Mouse (Mus musculus): Measurements from ENCODE around the gene Ehf.

The Ehf gene

GRCm38 (mm10) chr2:103303132-103303531, at the start of gene Ehf:
Ehf (minus strand) TSS chr2:103303278.
- peak; percentile 62 for DNase-seq

- peak; percentile 80 for DNase-seq
Measured at GRCm38 (mm10) chr2:103347417-103347891, 44.4 kb upstream of the Ehf start.

DNA sequence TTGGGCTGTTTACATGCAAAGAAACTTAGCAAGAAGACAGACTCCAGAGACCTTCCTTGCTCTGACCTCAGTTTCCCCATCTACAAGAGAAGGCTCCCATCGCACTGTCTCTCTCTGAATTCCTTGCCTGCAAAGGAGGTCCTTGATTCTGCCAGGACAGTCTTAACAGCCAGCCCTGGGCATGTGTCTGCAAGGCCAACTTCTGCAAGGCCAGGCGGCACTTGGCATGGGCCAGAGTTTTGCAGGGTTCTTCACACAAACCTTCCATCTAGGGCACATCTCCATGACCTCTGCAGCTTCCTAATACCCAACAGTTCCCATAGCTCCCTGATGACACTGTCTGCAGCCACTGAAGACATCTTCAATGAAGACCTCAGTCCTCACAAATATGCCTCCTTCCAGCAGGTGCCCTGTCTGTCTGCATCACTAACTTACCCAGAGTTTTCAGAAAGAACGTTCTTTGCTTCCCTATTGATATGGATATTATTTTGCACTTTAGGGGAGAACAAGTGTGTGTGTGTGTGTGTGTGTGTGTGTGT, 43.7 kb upstream of the Ehf start:
- DNase-seq, result no peak

DNA sequence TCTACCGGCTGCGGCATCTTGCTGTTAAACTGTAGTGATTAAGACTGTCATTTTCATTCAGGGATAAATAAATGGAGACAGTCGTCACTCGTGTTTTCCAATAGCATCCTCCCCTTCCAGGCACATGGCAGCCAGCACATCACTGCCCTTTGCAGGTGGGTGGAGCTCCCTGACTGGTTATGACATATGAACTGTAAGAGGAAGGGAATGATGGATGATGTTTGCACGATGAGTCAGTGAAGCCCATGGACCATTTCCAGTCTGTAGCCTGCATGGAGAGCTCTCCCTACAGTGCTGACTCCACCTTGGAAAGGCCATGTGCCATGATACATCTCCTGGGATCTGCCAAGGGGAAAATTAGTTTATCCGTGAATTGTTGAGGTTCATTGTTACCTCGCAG, 40.5 kb upstream of the Ehf start:
- peak; percentile 55 for DNase-seq

- DNase-seq, result no peak
Measured at GRCm38 (mm10) chr2:103342123-103342522, 39.0 kb upstream of the Ehf start.

GRCm38 (mm10) chr2:103341375-103341971, 38.4 kb upstream of the Ehf start:
- DNase-seq, result no peak

DNA sequence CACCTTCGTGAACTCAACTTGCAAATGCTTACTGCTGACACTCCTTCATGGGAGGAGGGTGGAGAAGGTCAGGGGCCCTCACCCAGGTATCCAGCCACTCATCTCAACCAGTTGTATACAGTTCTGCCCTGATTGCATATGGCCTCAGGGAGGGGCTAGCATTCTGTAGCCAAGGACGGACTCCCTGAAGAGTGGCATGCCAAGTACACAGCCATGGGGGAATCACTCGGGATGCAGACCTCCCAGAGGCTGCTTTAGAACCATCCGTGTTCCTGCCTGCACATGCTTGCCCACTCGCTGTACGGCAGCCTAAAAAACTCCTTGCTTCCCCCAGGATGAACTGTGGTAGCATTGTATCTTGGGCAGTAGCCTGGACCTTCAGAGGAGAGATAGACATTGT, 35.6 kb upstream of the Ehf start:
- no peak for DNase-seq

GRCm38 (mm10) chr2:103337370-103337769, 34.3 kb upstream of the Ehf start:
- no peak for DNase-seq

DNA sequence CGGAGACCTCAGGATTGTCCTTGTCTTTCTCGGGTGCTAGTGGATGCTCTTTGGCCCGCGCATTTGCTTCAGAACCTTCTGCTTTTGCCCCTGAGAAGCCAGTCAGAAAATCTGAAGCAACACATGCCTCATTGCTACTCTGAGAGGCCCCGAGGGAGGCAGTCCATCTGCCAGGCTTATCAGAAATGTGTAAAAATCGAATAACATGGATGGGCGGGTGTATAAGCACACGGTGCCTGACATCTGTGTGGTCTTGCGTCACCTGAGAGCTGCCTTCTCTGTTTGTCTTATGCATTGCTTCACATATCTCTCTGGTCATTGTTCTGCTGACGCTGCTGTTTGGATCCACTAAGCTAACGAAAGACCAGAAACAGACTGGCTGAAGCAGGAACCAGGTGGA, 33.5 kb upstream of the Ehf start:
- no peak for DNase-seq

DNA sequence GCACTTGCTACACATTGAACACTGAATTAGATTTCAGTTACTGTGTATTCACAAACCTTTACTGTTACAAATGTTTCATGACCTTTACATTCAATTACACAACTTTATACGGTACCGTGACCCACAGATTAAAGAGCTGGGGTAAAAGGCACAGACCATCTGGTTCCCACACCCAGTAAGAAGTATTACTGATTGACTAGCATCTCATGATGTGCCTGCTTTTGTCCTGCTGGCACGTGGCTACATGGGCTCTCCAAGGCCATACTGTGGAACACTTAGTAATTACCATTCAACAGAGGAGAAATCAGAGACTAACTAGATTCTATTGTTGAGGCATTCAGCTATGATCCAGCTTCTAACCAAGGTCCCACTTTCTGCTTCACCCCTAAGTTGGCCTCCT, 32.9 kb upstream of the Ehf start:
- DNase-seq, result no peak

DNA sequence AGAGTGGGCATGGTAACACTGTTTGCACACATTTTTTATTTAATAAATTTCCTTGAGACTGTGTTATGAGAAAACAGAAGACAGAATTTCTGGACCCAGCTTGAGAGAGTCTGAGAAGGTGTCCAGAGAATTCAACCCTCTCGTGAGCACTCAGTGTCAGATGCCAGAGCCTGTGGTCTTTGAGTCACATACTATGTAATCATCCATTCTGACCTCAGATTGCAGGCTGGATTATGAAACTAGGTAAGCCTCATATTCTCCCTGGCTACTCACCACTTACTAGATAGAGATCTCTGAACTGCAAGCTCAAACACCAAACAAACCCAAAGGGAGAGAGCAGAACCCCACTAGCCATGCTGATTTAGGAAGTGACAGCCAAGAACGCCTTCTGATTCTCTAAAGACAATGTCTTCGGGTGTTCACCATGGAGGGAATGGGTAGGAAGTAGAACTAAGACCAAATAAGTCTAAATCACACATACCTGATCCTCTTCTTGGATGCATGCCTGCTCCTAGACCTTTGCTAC, 28.7 kb upstream of the Ehf start:
- DNase-seq, result no peak

GRCm38 (mm10) chr2:103328731-103329130, 25.7 kb upstream of the Ehf start:
- no peak for DNase-seq

- peak; percentile 41 for DNase-seq
Measured at GRCm38 (mm10) chr2:103325301-103326048, 22.4 kb upstream of the Ehf start.

DNA sequence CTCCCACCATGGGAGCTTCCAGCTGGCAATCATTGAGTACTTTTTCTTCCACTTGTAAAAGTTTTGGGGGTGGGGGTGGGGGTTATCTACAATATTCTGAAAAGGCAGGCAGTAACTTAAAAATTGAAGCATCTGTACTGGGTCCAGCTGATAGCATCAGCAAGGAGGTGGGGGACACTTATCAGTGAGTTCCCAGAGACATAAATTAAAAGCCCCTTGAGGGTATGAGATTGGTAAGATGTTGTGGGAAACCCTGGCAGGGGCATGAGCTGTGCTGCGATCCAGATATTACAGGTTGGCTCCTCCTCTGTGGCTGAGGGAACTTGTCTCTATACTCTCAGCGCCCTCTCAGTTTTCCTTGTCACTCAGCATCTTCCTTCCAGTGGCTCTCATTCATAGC, 21.2 kb upstream of the Ehf start:
- no peak for DNase-seq

- no peak for DNase-seq
Measured at GRCm38 (mm10) chr2:103322171-103322570, 19.1 kb upstream of the Ehf start.

- DNase-seq, result no peak
Measured at GRCm38 (mm10) chr2:103321638-103322037, 18.6 kb upstream of the Ehf start.

- DNase-seq, result no peak
Measured at GRCm38 (mm10) chr2:103314002-103314401, 10.9 kb upstream of the Ehf start.

- DNase-seq, result no peak
Measured at GRCm38 (mm10) chr2:103312640-103313039, 9.6 kb upstream of the Ehf start.

DNA sequence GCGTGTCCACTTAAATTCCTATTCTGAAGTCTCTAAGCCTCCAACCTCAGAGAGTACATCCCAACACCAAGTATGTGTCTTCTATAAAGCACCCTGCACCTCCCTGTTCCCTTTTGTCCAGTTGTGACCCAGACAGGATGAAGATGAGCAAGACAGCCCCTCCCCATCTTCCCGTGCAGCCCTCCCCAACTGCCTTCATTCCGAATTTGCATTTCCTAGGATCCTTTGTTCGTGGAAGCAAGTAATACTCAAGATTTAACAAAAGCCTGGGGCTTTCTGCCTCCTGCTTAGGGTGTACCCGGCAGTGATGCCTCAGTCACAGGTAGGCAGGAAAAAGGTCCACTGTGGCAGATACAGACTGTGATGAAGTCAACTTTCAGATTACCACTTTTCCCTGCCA, 7.6 kb upstream of the Ehf start:
- DNase-seq, result no peak

DNA sequence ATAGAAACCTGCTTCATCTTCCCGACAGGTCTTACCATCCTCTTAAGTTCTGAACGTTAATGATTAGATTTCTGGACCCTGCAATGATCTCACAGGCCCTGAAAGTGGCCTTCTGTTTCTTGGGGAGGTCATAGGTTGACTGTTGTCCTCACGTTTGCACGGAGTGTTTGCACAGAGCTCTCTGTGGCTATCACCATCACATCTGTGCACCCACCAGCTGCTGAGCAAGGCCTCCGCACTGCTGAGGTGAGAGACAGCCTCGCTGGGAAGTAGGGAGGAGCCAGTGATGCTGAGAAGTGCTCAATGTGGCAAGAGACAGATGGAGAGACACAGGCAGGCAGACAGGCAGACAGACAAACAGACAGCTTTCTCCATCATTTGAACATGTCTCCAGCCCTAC, 3.6 kb upstream of the Ehf start:
- DNase-seq, result no peak

GRCm38 (mm10) chr2:103302669-103303068, 409 bp downstream of the Ehf start:
- no peak for DNase-seq

DNA sequence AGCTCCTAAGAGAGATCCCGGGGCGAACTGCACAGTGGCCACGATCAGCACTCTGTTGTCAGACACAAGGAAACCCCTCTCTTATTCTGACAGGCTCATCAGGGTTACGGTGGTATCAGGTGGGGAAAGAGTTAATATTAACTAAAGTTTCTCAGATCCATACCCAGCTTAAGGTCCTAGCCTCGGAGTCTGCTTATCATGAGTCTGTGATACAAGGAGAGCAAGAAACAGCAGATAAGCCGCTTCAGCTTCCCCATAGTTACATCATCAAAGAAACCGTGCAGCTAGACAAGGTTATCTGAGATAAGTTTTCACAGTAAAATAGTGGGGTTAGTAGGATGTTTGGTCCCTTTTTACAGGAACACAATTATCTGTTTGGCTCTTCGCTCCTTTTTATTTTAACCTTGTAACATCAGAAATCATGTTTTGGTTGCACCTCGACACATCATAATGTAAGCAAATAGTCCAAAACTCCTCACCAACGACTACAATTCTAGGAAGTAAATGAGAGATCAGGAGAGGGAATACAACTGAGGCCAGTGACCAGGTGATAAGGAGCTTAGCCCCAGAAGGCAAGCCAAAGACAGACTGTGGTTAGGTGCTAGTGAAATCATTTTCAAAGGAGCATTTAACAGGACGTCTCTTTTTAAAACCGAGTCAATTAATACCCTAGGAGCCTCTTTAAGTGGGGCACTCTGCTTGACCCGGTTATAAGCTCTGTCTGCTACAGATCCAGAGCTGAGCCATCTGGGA, 4.2 kb downstream of the Ehf start:
- DNase-seq, result no peak

DNA sequence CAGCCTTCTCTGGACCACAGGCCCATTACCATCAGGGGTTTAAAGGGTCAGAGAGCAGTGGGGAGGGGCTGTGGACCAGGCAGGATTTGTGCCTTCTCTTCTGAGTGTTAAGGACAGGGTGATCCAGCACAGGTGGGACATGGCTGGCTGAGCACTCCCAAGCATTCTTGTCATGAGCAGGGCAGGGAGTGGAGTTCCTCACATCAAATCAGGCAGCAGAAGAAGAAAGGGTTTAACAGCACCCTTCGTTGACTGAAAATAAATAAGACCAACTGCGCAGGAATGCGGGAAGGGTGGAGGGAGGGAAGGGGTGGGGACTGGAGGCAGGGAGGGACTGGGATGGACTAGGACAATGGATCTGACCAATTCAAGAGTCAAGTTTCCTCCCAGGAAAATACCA, 8.6 kb downstream of the Ehf start:
- no peak for DNase-seq
